Mouse (Mus musculus) MEL (cell line): ENCODE measurements around the gene Evi2b. TPM values are rescaled to one million over a fixed set of nuclear protein-coding genes. Genes with fewer than 3 reads are reported as not detected.

ENCODE experiments used
- DNase-seq: peaks from one replicate; pipeline ENCODE4 v3.0.0; 2011; ENCODE audit warnings: low read depth, low spot score
- H3K27ac ChIP-seq: 2 replicates; pipeline ENCODE4 v1.5.1; 2012; ENCODE audit warnings: low read depth, mild to moderate bottlenecking, control low read depth, low read length, moderate library complexity; ENCODE audit not compliant: control insufficient read depth
- H3K27me3 ChIP-seq, 2 experiments: fragments of 150-350 bp in 1 of 2; sonication (generic) in 1 of 2; 2 replicates each; pipeline ENCODE4 v1.6.1; 2012; ENCODE audit warnings: low read length in 2 of 2, mild to moderate bottlenecking in 2 of 2, improper control_type of control experiment in 1 of 2, moderate library complexity in 1 of 2; ENCODE audit not compliant: insufficient read depth in 2 of 2, control insufficient read depth in 1 of 2
- H3K36me3 ChIP-seq, 2 experiments: 2 replicates each; pipeline ENCODE4 v1.6.1; 2012 to 2014; ENCODE audit warnings: low read length in 2 of 2, improper control_type of control experiment in 1 of 2, inconsistent platforms in 1 of 2, mild to moderate bottlenecking in 1 of 2; ENCODE audit not compliant: insufficient read depth in 2 of 2, control insufficient read depth in 1 of 2
- H3K4me1 ChIP-seq, 2 experiments: fragments of 150-350 bp in 1 of 2; sonication (generic) in 1 of 2; 2 replicates each; pipeline ENCODE4 v1.6.1; 2012; ENCODE audit warnings: low read length in 2 of 2, improper control_type of control experiment in 1 of 2, mild to moderate bottlenecking in 1 of 2; ENCODE audit not compliant: insufficient read depth in 2 of 2, control insufficient read depth in 1 of 2
- H3K4me3 ChIP-seq, 2 experiments: fragments of 150-350 bp in 1 of 2; sonication (generic) in 1 of 2; 2 replicates each; pipeline ENCODE4 v1.5.1; 2012; ENCODE audit warnings: low read depth in 2 of 2, low read length in 2 of 2, mild to moderate bottlenecking in 2 of 2, moderate library complexity in 2 of 2, control low read depth in 1 of 2, improper control_type of control experiment in 1 of 2; ENCODE audit not compliant: control insufficient read depth in 1 of 2, insufficient read depth in 1 of 2
- H3K79me2 ChIP-seq: 2 replicates; pipeline ENCODE4 v1.6.1; 2012; ENCODE audit warnings: mild to moderate bottlenecking, low read length, moderate library complexity; ENCODE audit not compliant: control insufficient read depth, poor library complexity, insufficient read depth
- H3K9ac ChIP-seq: 2 replicates; pipeline ENCODE4 v1.6.1; 2012; ENCODE audit warnings: low read depth, mild to moderate bottlenecking, control low read depth, low read length, moderate library complexity; ENCODE audit not compliant: control insufficient read depth, poor library complexity, severe bottlenecking
- H3K9me3 ChIP-seq: fragments of 150-350 bp; sonication (generic); replicated peaks from 2 replicates; pipeline ENCODE4 v1.6.1; 2012; ENCODE audit warnings: mild to moderate bottlenecking, low read length, improper control_type of control experiment, moderate library complexity; ENCODE audit not compliant: insufficient read depth
- BHLHE40 ChIP-seq: IDR thresholded peaks from 2 replicates; pipeline ENCODE4 v1.6.1; 2012; ENCODE audit warnings: low read depth, mild to moderate bottlenecking, inconsistent platforms, low read length, improper control_type of control experiment, borderline replicate concordance
- CHD1 ChIP-seq: IDR thresholded peaks from 2 replicates; pipeline ENCODE4 v1.6.1; 2012; ENCODE audit warnings: low read depth, mild to moderate bottlenecking, inconsistent platforms, low read length, improper control_type of control experiment
- CHD2 ChIP-seq: IDR thresholded peaks from 2 replicates; pipeline ENCODE4 v1.6.1; 2011; ENCODE audit warnings: low read length, improper control_type of control experiment
- CTCF ChIP-seq, 3 experiments: IDR thresholded peaks in 2 of 3; conservative IDR thresholded peaks in 1 of 3; 2 replicates each; pipeline ENCODE4 v1.5.1; 2011 to 2012; ENCODE audit warnings: low read length in 3 of 3, low read depth in 2 of 3, mild to moderate bottlenecking in 2 of 3, improper control_type of control experiment in 1 of 3, inconsistent platforms in 1 of 3, mixed read lengths in 1 of 3, moderate library complexity in 1 of 3; ENCODE audit not compliant: control insufficient read depth in 1 of 3, insufficient read depth in 1 of 3, poor library complexity in 1 of 3, severe bottlenecking in 1 of 3
- E2F4 ChIP-seq: IDR thresholded peaks from 2 replicates; pipeline ENCODE4 v1.6.1; 2011; ENCODE audit warnings: low read depth, low read length, improper control_type of control experiment, borderline replicate concordance
- ELF1 ChIP-seq: IDR thresholded peaks from 2 replicates; pipeline ENCODE4 v1.6.1; 2014; ENCODE audit warnings: low read depth, mild to moderate bottlenecking, inconsistent platforms, low read length, improper control_type of control experiment, moderate library complexity
- EP300 ChIP-seq, 2 experiments: IDR thresholded peaks; 2 replicates each; pipeline ENCODE4 v1.6.1; 2011; ENCODE audit warnings: improper control_type of control experiment in 2 of 2, low read length in 2 of 2, low read depth in 1 of 2, mild to moderate bottlenecking in 1 of 2
- ETS1 ChIP-seq: IDR thresholded peaks from 2 replicates; pipeline ENCODE4 v1.6.1; 2012; ENCODE audit warnings: low read depth, mild to moderate bottlenecking, inconsistent platforms, low read length, improper control_type of control experiment, moderate library complexity
- GABPA ChIP-seq: IDR thresholded peaks from 2 replicates; pipeline ENCODE4 v1.6.1; 2012; ENCODE audit warnings: low read depth, mild to moderate bottlenecking, inconsistent platforms, low read length, improper control_type of control experiment, moderate library complexity
- GATA1 ChIP-seq: IDR thresholded peaks from 2 replicates; pipeline ENCODE4 v1.6.1; 2011; ENCODE audit warnings: low read depth, low read length, improper control_type of control experiment
- HCFC1 ChIP-seq: IDR thresholded peaks from 2 replicates; pipeline ENCODE4 v1.6.1; 2012; ENCODE audit warnings: low read depth, mild to moderate bottlenecking, inconsistent platforms, low read length, improper control_type of control experiment, moderate library complexity
- JUND ChIP-seq: IDR thresholded peaks from 2 replicates; pipeline ENCODE4 v1.6.1; 2011; ENCODE audit warnings: low read depth, mild to moderate bottlenecking, improper control_type of control experiment, low read length
- KAT2A ChIP-seq: conservative IDR thresholded peaks from 2 replicates; pipeline ENCODE4 v1.6.1; 2012; ENCODE audit warnings: low read depth, low read length, improper control_type of control experiment, inconsistent platforms
- MAFK ChIP-seq: IDR thresholded peaks from 2 replicates; pipeline ENCODE4 v1.6.1; 2011; ENCODE audit warnings: low read depth, mild to moderate bottlenecking, low read length, improper control_type of control experiment, borderline replicate concordance
- MAX ChIP-seq: IDR thresholded peaks from 2 replicates; pipeline ENCODE4 v1.6.1; 2011; ENCODE audit warnings: low read length, improper control_type of control experiment
- MAZ ChIP-seq: IDR thresholded peaks from 2 replicates; pipeline ENCODE4 v1.6.1; 2012; ENCODE audit warnings: low read depth, mild to moderate bottlenecking, inconsistent platforms, low read length, improper control_type of control experiment
- MEF2A ChIP-seq: IDR thresholded peaks from 2 replicates; pipeline ENCODE4 v1.6.1; 2014; ENCODE audit warnings: low read depth, mild to moderate bottlenecking, inconsistent platforms, low read length, improper control_type of control experiment; ENCODE audit not compliant: poor library complexity, insufficient replicate concordance, severe bottlenecking; ENCODE audit errors: extremely low read depth
- MXI1 ChIP-seq: IDR thresholded peaks from 2 replicates; pipeline ENCODE4 v1.6.1; 2011; ENCODE audit warnings: mild to moderate bottlenecking, low read depth, low read length, improper control_type of control experiment
- MYB ChIP-seq: IDR thresholded peaks from 2 replicates; pipeline ENCODE4 v1.6.1; 2011; ENCODE audit warnings: mild to moderate bottlenecking, low read depth, low read length, improper control_type of control experiment
- MYC ChIP-seq: IDR thresholded peaks from 2 replicates; pipeline ENCODE4 v1.6.1; 2011; ENCODE audit warnings: low read depth, mild to moderate bottlenecking, low read length, improper control_type of control experiment, moderate library complexity
- NRF1 ChIP-seq: IDR thresholded peaks from 2 replicates; pipeline ENCODE4 v1.6.1; 2014; ENCODE audit warnings: low read depth, mild to moderate bottlenecking, inconsistent platforms, low read length, improper control_type of control experiment, moderate library complexity; ENCODE audit not compliant: poor library complexity, insufficient read depth, severe bottlenecking
- POLR2A ChIP-seq, 2 experiments: IDR thresholded peaks; 2 replicates each; pipeline ENCODE4 v1.6.1; 2011 to 2012; ENCODE audit warnings: low read length in 2 of 2, mild to moderate bottlenecking in 2 of 2, control low read depth in 1 of 2, improper control_type of control experiment in 1 of 2, low read depth in 1 of 2, moderate library complexity in 1 of 2; ENCODE audit not compliant: control insufficient read depth in 1 of 2, insufficient read depth in 1 of 2, poor library complexity in 1 of 2
- POLR2AphosphoS5 ChIP-seq: IDR thresholded peaks from 2 replicates; pipeline ENCODE4 v1.6.1; 2012; ENCODE audit warnings: low read depth, borderline replicate concordance, mild to moderate bottlenecking, inconsistent platforms, low read length, moderate library complexity, mixed read lengths
- RAD21 ChIP-seq: IDR thresholded peaks from 2 replicates; pipeline ENCODE4 v1.6.1; 2011; ENCODE audit warnings: mild to moderate bottlenecking, low read depth, low read length, improper control_type of control experiment
- RCOR1 ChIP-seq: IDR thresholded peaks from 2 replicates; pipeline ENCODE4 v1.6.1; 2012; ENCODE audit warnings: low read depth, mild to moderate bottlenecking, inconsistent platforms, low read length, improper control_type of control experiment
- SIN3A ChIP-seq: IDR thresholded peaks from 2 replicates; pipeline ENCODE4 v1.6.1; 2012; ENCODE audit warnings: low read length, improper control_type of control experiment, inconsistent platforms
- SMC3 ChIP-seq: IDR thresholded peaks from 2 replicates; pipeline ENCODE4 v1.6.1; 2011; ENCODE audit warnings: low read depth, low read length, improper control_type of control experiment
- TAL1 ChIP-seq: IDR thresholded peaks from 2 replicates; pipeline ENCODE4 v1.6.1; 2012; ENCODE audit warnings: mild to moderate bottlenecking, inconsistent platforms, low read length, moderate library complexity, mixed read lengths
- TBP ChIP-seq: IDR thresholded peaks from 2 replicates; pipeline ENCODE4 v1.8.0; 2011; ENCODE audit warnings: low read depth, low read length, improper control_type of control experiment
- TCF12 ChIP-seq: IDR thresholded peaks from 2 replicates; pipeline ENCODE4 v1.6.1; 2014; ENCODE audit warnings: low read depth, mild to moderate bottlenecking, inconsistent platforms, low read length, improper control_type of control experiment, moderate library complexity
- USF1 ChIP-seq: IDR thresholded peaks from 2 replicates; pipeline ENCODE4 v1.6.1; 2014; ENCODE audit warnings: low read depth, mild to moderate bottlenecking, inconsistent platforms, low read length, improper control_type of control experiment, moderate library complexity
- USF2 ChIP-seq, 2 experiments: IDR thresholded peaks; 2 replicates each; pipeline ENCODE4 v1.6.1; 2011 to 2012; ENCODE audit warnings: improper control_type of control experiment in 2 of 2, low read length in 2 of 2, borderline replicate concordance in 1 of 2, inconsistent platforms in 1 of 2, low read depth in 1 of 2, mild to moderate bottlenecking in 1 of 2; ENCODE audit not compliant: insufficient read depth in 1 of 2
- ZC3H11A ChIP-seq: IDR thresholded peaks from 2 replicates; pipeline ENCODE4 v1.6.1; 2012; ENCODE audit warnings: low read depth, mild to moderate bottlenecking, inconsistent platforms, low read length, improper control_type of control experiment
- ZKSCAN1 ChIP-seq: IDR thresholded peaks from 2 replicates; pipeline ENCODE4 v1.6.1; 2012; ENCODE audit warnings: low read depth, mild to moderate bottlenecking, inconsistent platforms, low read length, improper control_type of control experiment, moderate library complexity
- ZNF384 ChIP-seq: IDR thresholded peaks from 2 replicates; pipeline ENCODE4 v1.6.1; 2012; ENCODE audit warnings: low read depth, mild to moderate bottlenecking, inconsistent platforms, low read length, improper control_type of control experiment
- polyA plus RNA-seq, 2 experiments: library from polyadenylated mRNA; stranded (reverse) in 1 of 2; unstranded in 1 of 2; fragments of >175 nt in 1 of 2; fragments of >200 nt in 1 of 2; gene quantifications; 2 replicates each; pipeline versions ENCODE4 v1.2.1 to v1.2.4; 2012; ENCODE audit warnings: low replicate concordance in 2 of 2, low read depth in 1 of 2; ENCODE audit not compliant: insufficient read length in 2 of 2, insufficient read depth in 1 of 2, missing spikeins in 1 of 2
- total RNA-seq: library from RNA; depleted of rRNA; stranded (reverse); fragments of 300-350 nt; gene quantifications from 2 replicates; pipeline ENCODE4 v1.2.3, GENCODE M21; 2012; rRNA removed

The Evi2b gene
- total RNA-seq (8.1 and 13.0 TPM in 2 replicates), polyA plus RNA-seq (10 to 100 TPM in 1 of 2 experiments, not detected in 1; 42.4 TPM)

- peak; percentile 93 for DNase-seq
- Histone ChIP-seq H3K27ac (peak within 1 kb of the TSS; percentile 98), H3K9me3 (no peaks in the 10 kb centered on the region), H3K79me2 (peaks cover 27% of the 10 kb centered on the region), H3K36me3 (peaks cover 0 to 68% of the 10 kb centered on the region in 2 experiments; a peak in 2 of 4 replicates), H3K4me3 (peak within 1 kb of the TSS; percentile 66 to 85), H3K4me1 (peaks cover 34 to 45% of the 10 kb centered on the region in 2 experiments), H3K9ac (peak within 1 kb of the TSS; percentile 87), H3K27me3 (no peaks in the 10 kb centered on the region)
- TF ChIP-seq HCFC1, result peak; percentile 75
- TF ChIP-seq SMC3, result no peak
- TF ChIP-seq CHD2, result no peak
- peak; percentile 95 for TF ChIP-seq EP300 (IDR thresholded peaks at IDR 0.05; ENCODE audit: low read depth in 1 of 2, low read length in 2 of 2)
- TF ChIP-seq TAL1, result no peak
- TF ChIP-seq CHD1, result peak; percentile 23; the same call in 1 of the 2 replicates
- TF ChIP-seq RCOR1, result peak; percentile 61
- peak; percentile 34 for TF ChIP-seq MXI1
- TF ChIP-seq E2F4, result no peak
- peak; percentile 52; the same call in 1 of the 2 replicates for TF ChIP-seq JUND
- TF ChIP-seq USF2 (IDR thresholded peaks at IDR 0.05; ENCODE audit: borderline replicate concordance in 1 of 2, insufficient read depth in 1 of 2, low read depth in 1 of 2, low read length in 2 of 2), result no peak
- TF ChIP-seq NRF1, result no peak
- peak; percentile 86 for TF ChIP-seq ETS1
- peak; percentile 41 to 98; a peak in 3 of 4 replicates for TF ChIP-seq POLR2A (IDR thresholded peaks at IDR 0.05; ENCODE audit: control insufficient read depth in 1 of 2, insufficient read depth in 1 of 2, low read depth in 1 of 2, low read length in 2 of 2, poor library complexity in 1 of 2)
- TF ChIP-seq USF1, result no peak
- TF ChIP-seq SIN3A, result peak; percentile 91
- no peak for TF ChIP-seq BHLHE40
- TF ChIP-seq MAZ, result no peak
- no peak for TF ChIP-seq ZKSCAN1
- TF ChIP-seq MYB, result peak; percentile 96
- TF ChIP-seq TBP, result peak; percentile 97
- TF ChIP-seq ZNF384, result 0 out of 2 replicates have a peak, but pooled peaks have one; percentile 42
- TF ChIP-seq ELF1, result peak; percentile 85
- TF ChIP-seq MAX, result peak; percentile 63; the same call in 1 of the 2 replicates
- TF ChIP-seq GABPA, result no peak
- TF ChIP-seq MAFK, result 0 out of 2 replicates have a peak, but pooled peaks have one; percentile 27
- no peak for TF ChIP-seq MYC
- peak; percentile 62; the same call in 1 of the 2 replicates for TF ChIP-seq POLR2AphosphoS5
- peak; percentile 81 for TF ChIP-seq TCF12
- TF ChIP-seq GATA1, result peak; percentile 91
- TF ChIP-seq CTCF (IDR thresholded peaks at IDR 0.05 in 2 of 3, conservative IDR thresholded peaks at IDR 0.05 in 1 of 3; ENCODE audit: control insufficient read depth in 1 of 3, insufficient read depth in 1 of 3, low read depth in 2 of 3, low read length in 3 of 3, poor library complexity in 1 of 3, severe bottlenecking in 1 of 3), result no peak
- TF ChIP-seq KAT2A, result no peak
- TF ChIP-seq ZC3H11A, result no peak
- TF ChIP-seq MEF2A, result no peak
- no peak for TF ChIP-seq RAD21
Observed at GRCm38 (mm10) chr11:79523560-79524309, at the start of gene Evi2b. TSS of gene Evi2b (minus strand) at chr11:79523762.
